Mouse (Mus musculus): Measurements from ENCODE around the gene Supt6. TPM values are rescaled to one million over a fixed set of nuclear protein-coding genes. Genes with fewer than 3 reads are reported as not detected.

Supt6 gene
- total and polyA plus RNA-seq, 3 experiments, result 30.4 to 99.9 (median 65.5) TPM

- TF ChIP-seq SIN3A (IDR thresholded peaks at IDR 0.05; ENCODE audit: low read length) (peak; percentile 83), CHD2 (IDR thresholded peaks at IDR 0.05; ENCODE audit: low read length) (no peak), MEF2A (IDR thresholded peaks at IDR 0.05; ENCODE audit: borderline replicate concordance, low read depth, low read length) (peak; percentile 69; the same call in 1 of the 2 replicates), POLR2A (IDR thresholded peaks at IDR 0.05; ENCODE audit: low read depth, low read length) (no peak; the same call in 1 of the 2 replicates)
These were observed 86.7 kb downstream of the Supt6 start (continued) for GRCm38 (mm10) chr11:78159096-78159495.

Other genes starting within 250 kb of the Supt6 start
- gene Dhrs13, start 213.7 kb downstream of the Supt6 start, total RNA-seq (2012; rRNA removed), result 37.7 and 39.0 TPM in 2 replicates
- gene Dhrs13, start 213.7 kb downstream of the Supt6 start, total RNA-seq (2014; rRNA removed), result 33.6 and 33.7 TPM in 2 replicates
- gene Dhrs13, start 213.7 kb downstream of the Supt6 start, polyA plus RNA-seq (2012; ENCODE audit: insufficient read length, low read depth), result 20.9 and 21.6 TPM in 2 replicates
- gene Flot2, start 208.1 kb downstream of the Supt6 start, total RNA-seq (2012; rRNA removed), result 10.1 and 14.7 TPM in 2 replicates
- gene Flot2, start 208.1 kb downstream of the Supt6 start, total RNA-seq (2014; rRNA removed), result 4.3 and 5.2 TPM in 2 replicates
- gene Flot2, start 208.1 kb downstream of the Supt6 start, polyA plus RNA-seq (2012; ENCODE audit: insufficient read length, low read depth), result 13.1 and 13.4 TPM in 2 replicates
- gene Eral1, start 165.6 kb downstream of the Supt6 start, total RNA-seq (2012; rRNA removed), result 40.5 and 41.5 TPM in 2 replicates
- 41.5 and 43.2 TPM in 2 replicates for gene Eral1, start 165.6 kb downstream of the Supt6 start, total RNA-seq (2014; rRNA removed)
- 37.8 and 39.1 TPM in 2 replicates for gene Eral1, start 165.6 kb downstream of the Supt6 start, polyA plus RNA-seq (2012; ENCODE audit: insufficient read length, low read depth)
- gene Fam222b, start 151.3 kb downstream of the Supt6 start, total RNA-seq (2012; rRNA removed), result 8.7 and 10.0 TPM in 2 replicates
- gene Fam222b, start 151.3 kb downstream of the Supt6 start, total RNA-seq (2014; rRNA removed), result 3.9 and 5.9 TPM in 2 replicates
- 26.8 and 34.4 TPM in 2 replicates for gene Fam222b, start 151.3 kb downstream of the Supt6 start, polyA plus RNA-seq (2012; ENCODE audit: insufficient read length, low read depth)
- gene Traf4, start 80.4 kb downstream of the Supt6 start, total RNA-seq (2012; rRNA removed), result 47.9 and 55.9 TPM in 2 replicates
- 17.1 and 20.8 TPM in 2 replicates for gene Traf4, start 80.4 kb downstream of the Supt6 start, total RNA-seq (2014; rRNA removed)
- 52.9 and 68.7 TPM in 2 replicates for gene Traf4, start 80.4 kb downstream of the Supt6 start, polyA plus RNA-seq (2012; ENCODE audit: insufficient read length, low read depth)
- 6.7 and 7.4 TPM in 2 replicates for gene Nek8, start 69.3 kb downstream of the Supt6 start, total RNA-seq (2012; rRNA removed)
- gene Nek8, start 69.3 kb downstream of the Supt6 start, total RNA-seq (2014; rRNA removed), result 6.1 and 7.1 TPM in 2 replicates
- gene Nek8, start 69.3 kb downstream of the Supt6 start, polyA plus RNA-seq (2012; ENCODE audit: insufficient read length, low read depth), result 8.3 and 9.9 TPM in 2 replicates
- 16.4 and 20.3 TPM in 2 replicates for gene Tlcd1, start 69.3 kb downstream of the Supt6 start, total RNA-seq (2012; rRNA removed)
- 18.2 and 20.3 TPM in 2 replicates for gene Tlcd1, start 69.3 kb downstream of the Supt6 start, total RNA-seq (2014; rRNA removed)
- 15.6 and 19.1 TPM in 2 replicates for gene Tlcd1, start 69.3 kb downstream of the Supt6 start, polyA plus RNA-seq (2012; ENCODE audit: insufficient read length, low read depth)
- gene Rpl23a, start 62.4 kb downstream of the Supt6 start, total RNA-seq (2012; rRNA removed), result 3,714 and 3,939 TPM in 2 replicates
- 3,235 and 3,361 TPM in 2 replicates for gene Rpl23a, start 62.4 kb downstream of the Supt6 start, total RNA-seq (2014; rRNA removed)
- gene Rpl23a, start 62.4 kb downstream of the Supt6 start, polyA plus RNA-seq (2012; ENCODE audit: insufficient read length, low read depth), result 2,992 and 3,119 TPM in 2 replicates
- gene Rab34, start 57.6 kb downstream of the Supt6 start, total RNA-seq (2012; rRNA removed), result 0.17 and 0.25 TPM in 2 replicates
- gene Rab34, start 57.6 kb downstream of the Supt6 start, total RNA-seq (2014; rRNA removed), result 0.50 TPM in 1 of 2 replicates, not detected in the other
- gene Rab34, start 57.6 kb downstream of the Supt6 start, polyA plus RNA-seq (2012; ENCODE audit: insufficient read length, low read depth), result 0.49 and 1.4 TPM in 2 replicates
- 0.21 TPM in 1 of 2 replicates, not detected in the other for gene Proca1, start 52.6 kb downstream of the Supt6 start, total RNA-seq (2012; rRNA removed)
- gene Proca1, start 52.6 kb downstream of the Supt6 start, total RNA-seq (2014; rRNA removed), result not detected in 2 replicates
- gene Proca1, start 52.6 kb downstream of the Supt6 start, polyA plus RNA-seq (2012; ENCODE audit: insufficient read length, low read depth), result 0.40 and 0.46 TPM in 2 replicates
- 95.4 and 119 TPM in 2 replicates for gene Sdf2, start 241 bp downstream of the Supt6 start, total RNA-seq (2012; rRNA removed)
- 89.1 and 93.0 TPM in 2 replicates for gene Sdf2, start 241 bp downstream of the Supt6 start, total RNA-seq (2014; rRNA removed)
- gene Sdf2, start 241 bp downstream of the Supt6 start, polyA plus RNA-seq (2012; ENCODE audit: insufficient read length, low read depth), result 61.4 and 62.8 TPM in 2 replicates
- 89.3 and 108 TPM in 2 replicates for gene 2610507B11Rik, start 15.8 kb upstream of the Supt6 start, total RNA-seq (2012; rRNA removed)
- 55.8 and 58.9 TPM in 2 replicates for gene 2610507B11Rik, start 15.8 kb upstream of the Supt6 start, total RNA-seq (2014; rRNA removed)
- gene 2610507B11Rik, start 15.8 kb upstream of the Supt6 start, polyA plus RNA-seq (2012; ENCODE audit: insufficient read length, low read depth), result 96.9 and 97.9 TPM in 2 replicates
- 1.1 and 1.3 TPM in 2 replicates for gene BC030499, start 44.9 kb upstream of the Supt6 start, total RNA-seq (2012; rRNA removed)
- 0.70 and 0.81 TPM in 2 replicates for gene BC030499, start 44.9 kb upstream of the Supt6 start, total RNA-seq (2014; rRNA removed)
- gene BC030499, start 44.9 kb upstream of the Supt6 start, polyA plus RNA-seq (2012; ENCODE audit: insufficient read length, low read depth), result 1.3 and 1.4 TPM in 2 replicates
- 57.0 and 57.2 TPM in 2 replicates for gene Spag5, start 55.5 kb upstream of the Supt6 start, total RNA-seq (2012; rRNA removed)
- 47.7 and 50.4 TPM in 2 replicates for gene Spag5, start 55.5 kb upstream of the Supt6 start, total RNA-seq (2014; rRNA removed)
- gene Spag5, start 55.5 kb upstream of the Supt6 start, polyA plus RNA-seq (2012; ENCODE audit: insufficient read length, low read depth), result 81.8 and 92.3 TPM in 2 replicates
- gene Aldoc, start 77.0 kb upstream of the Supt6 start, total RNA-seq (2012; rRNA removed), result 23.6 and 90.2 TPM in 2 replicates
- gene Aldoc, start 77.0 kb upstream of the Supt6 start, total RNA-seq (2014; rRNA removed), result 96.5 and 119 TPM in 2 replicates
- 20.4 and 25.0 TPM in 2 replicates for gene Aldoc, start 77.0 kb upstream of the Supt6 start, polyA plus RNA-seq (2012; ENCODE audit: insufficient read length, low read depth)
- gene Pigs, start 82.4 kb upstream of the Supt6 start, total RNA-seq (2012; rRNA removed), result 51.2 and 53.1 TPM in 2 replicates
- 25.7 and 26.3 TPM in 2 replicates for gene Pigs, start 82.4 kb upstream of the Supt6 start, total RNA-seq (2014; rRNA removed)
- gene Pigs, start 82.4 kb upstream of the Supt6 start, polyA plus RNA-seq (2012; ENCODE audit: insufficient read length, low read depth), result 51.8 and 65.4 TPM in 2 replicates
- 80.5 and 81.6 TPM in 2 replicates for gene Unc119, start 97.5 kb upstream of the Supt6 start, total RNA-seq (2012; rRNA removed)
- 197 and 227 TPM in 2 replicates for gene Unc119, start 97.5 kb upstream of the Supt6 start, total RNA-seq (2014; rRNA removed)
- 146 and 173 TPM in 2 replicates for gene Unc119, start 97.5 kb upstream of the Supt6 start, polyA plus RNA-seq (2012; ENCODE audit: insufficient read length, low read depth)
- not detected in 2 replicates for gene Foxn1, start 140.6 kb upstream of the Supt6 start, total RNA-seq (2012; rRNA removed)
- not detected in 2 replicates for gene Foxn1, start 140.6 kb upstream of the Supt6 start, total RNA-seq (2014; rRNA removed)
- not detected in 2 replicates for gene Foxn1, start 140.6 kb upstream of the Supt6 start, polyA plus RNA-seq (2012; ENCODE audit: insufficient read length, low read depth)
- not detected in 2 replicates for gene Slc13a2, start 176.2 kb upstream of the Supt6 start, total RNA-seq (2012; rRNA removed)
- not detected in 2 replicates for gene Slc13a2, start 176.2 kb upstream of the Supt6 start, total RNA-seq (2014; rRNA removed)
- gene Slc13a2, start 176.2 kb upstream of the Supt6 start, polyA plus RNA-seq (2012; ENCODE audit: insufficient read length, low read depth), result not detected in 2 replicates
- 6.1 and 6.8 TPM in 2 replicates for gene Slc46a1, start 219.7 kb upstream of the Supt6 start, total RNA-seq (2012; rRNA removed)
- 4.2 and 4.4 TPM in 2 replicates for gene Slc46a1, start 219.7 kb upstream of the Supt6 start, total RNA-seq (2014; rRNA removed)
- 5.4 and 6.0 TPM in 2 replicates for gene Slc46a1, start 219.7 kb upstream of the Supt6 start, polyA plus RNA-seq (2012; ENCODE audit: insufficient read length, low read depth)

Data from CH12.LX (cell line).